Mouse (Mus musculus) small intestine, adult 2 months (tissue): ENCODE measurements around the gene Slc6a13. TPM values are rescaled to one million over a fixed set of nuclear protein-coding genes. Genes with fewer than 3 reads are reported as not detected.

Source experiments
- H3K27ac ChIP-seq: fragments of 200-500 bp; 2 replicates; pipeline ENCODE4 v1.5.1; 2012; ENCODE audit warnings: low read depth, low read length, control low read depth, inconsistent platforms; ENCODE audit not compliant: insufficient read depth
- H3K27me3 ChIP-seq: fragments of 200-500 bp; 2 replicates; pipeline ENCODE4 v1.6.1; 2012; ENCODE audit warnings: mild to moderate bottlenecking, moderate library complexity, low read length, inconsistent platforms; ENCODE audit not compliant: control insufficient read depth, insufficient read depth
- H3K36me3 ChIP-seq: fragments of 200-500 bp; 2 replicates; pipeline ENCODE4 v1.6.1; 2012; ENCODE audit warnings: mild to moderate bottlenecking, low read length, control low read depth, inconsistent platforms; ENCODE audit not compliant: control insufficient read depth, insufficient read depth
- H3K4me1 ChIP-seq: fragments of 200-500 bp; 2 replicates; pipeline ENCODE4 v1.6.1; 2012; ENCODE audit warnings: low read length, inconsistent platforms, mixed read lengths; ENCODE audit not compliant: control insufficient read depth, insufficient read depth, insufficient read length
- H3K4me3 ChIP-seq: fragments of 200-500 bp; 2 replicates; pipeline ENCODE4 v1.5.1; 2012; ENCODE audit warnings: low read depth, mild to moderate bottlenecking, control low read depth, inconsistent platforms, low read length, moderate library complexity
- CTCF ChIP-seq: fragments of 200-500 bp; IDR thresholded peaks from 2 replicates; pipeline ENCODE4 v1.5.1; 2012; ENCODE audit warnings: low read depth, mild to moderate bottlenecking, control low read depth, inconsistent platforms, low read length, moderate library complexity, mixed read lengths; ENCODE audit not compliant: insufficient replicate concordance, insufficient read length; ENCODE audit errors: extremely low read depth
- POLR2A ChIP-seq: fragments of 200-500 bp; IDR thresholded peaks from 2 replicates; pipeline ENCODE4 v1.6.1; 2012; ENCODE audit warnings: low read depth, mild to moderate bottlenecking, control low read depth, inconsistent platforms, low read length, moderate library complexity
- WGBS: fragments of 180-500 bp; shearing (Covaris S2); methylation state at CpG from one replicate; pipeline ENCODE4 v1.1.7; 2018; 5-methylcytosine and 5-hydroxymethylcytosine counted together
- polyA plus RNA-seq: library from polyadenylated mRNA; depleted of rRNA; stranded (reverse); fragments of >200 nt; gene quantifications from 2 replicates; pipeline ENCODE4 v1.2.3, GENCODE M21; 2012

Slc6a13 gene
- polyA plus RNA-seq, 1 experiment: 0.20 TPM

- Histone ChIP-seq H3K36me3 (no peaks in the 10 kb centered on the region), H3K27ac (no peak overlapping the region), H3K4me1 (no peaks in the 10 kb centered on the region), H3K4me3 (no peak overlapping the region), H3K27me3 (no peaks in the 10 kb centered on the region)
- 60% methylated on average over 9 of the region's 9 CpGs for WGBS
- TF ChIP-seq CTCF (no peak), POLR2A (no peak)
These were observed 25.7 kb downstream of the Slc6a13 start for GRCm38 (mm10) chr6:121325740-121326139.

- no peaks in the 10 kb centered on the region for H3K27me3 ChIP-seq
- WGBS: 66% methylated on average over 10 of the region's 10 CpGs
- TF ChIP-seq POLR2A (no peak), CTCF (no peak)
These were observed 26.6 kb downstream of the Slc6a13 start for GRCm38 (mm10) chr6:121326486-121327069.

GRCm38 (mm10) chr6:121328417-121328884 lies 28.4 kb downstream of the Slc6a13 start:
- no peaks in the 10 kb centered on the region for H3K4me1 ChIP-seq
- no peak for TF ChIP-seq POLR2A
- TF ChIP-seq CTCF: no peak
- H3K27ac ChIP-seq: no peak overlapping the region
- H3K27me3 ChIP-seq: no peaks in the 10 kb centered on the region
- H3K4me3 ChIP-seq: no peak overlapping the region
- 71% methylated on average over 9 of the region's 9 CpGs for WGBS
- H3K36me3 ChIP-seq: no peaks in the 10 kb centered on the region

More at GRCm38 (mm10) chr6:121326486-121327069, 26.6 kb downstream of the Slc6a13 start:
- H3K4me3 ChIP-seq: no peak overlapping the region
- no peak overlapping the region for H3K27ac ChIP-seq
- no peaks in the 10 kb centered on the region for H3K36me3 ChIP-seq
- no peaks in the 10 kb centered on the region for H3K4me1 ChIP-seq

- H3K4me3 ChIP-seq: no peak overlapping the region
- H3K27me3 ChIP-seq: no peaks in the 10 kb centered on the region
- H3K36me3 ChIP-seq: no peaks in the 10 kb centered on the region
- no peak for TF ChIP-seq POLR2A
- TF ChIP-seq CTCF: no peak
- WGBS: 31% methylated on average over 10 of the region's 10 CpGs
- H3K27ac ChIP-seq: no peak overlapping the region
- no peaks in the 10 kb centered on the region for H3K4me1 ChIP-seq
These were observed 30.0 kb downstream of the Slc6a13 start for GRCm38 (mm10) chr6:121329848-121330508.

GRCm38 (mm10) chr6:121335841-121336240 lies 35.8 kb downstream of the Slc6a13 start:
- 61% methylated on average over 9 of the region's 9 CpGs for WGBS
- H3K27ac ChIP-seq: no peak overlapping the region
- H3K27me3 ChIP-seq: no peaks in the 10 kb centered on the region
- H3K4me1 ChIP-seq: no peaks in the 10 kb centered on the region
- H3K4me3 ChIP-seq: no peak overlapping the region
- H3K36me3 ChIP-seq: no peaks in the 10 kb centered on the region
- TF ChIP-seq POLR2A (no peak), CTCF (no peak)

GRCm38 (mm10) chr6:121336558-121336957 lies 36.5 kb downstream of the Slc6a13 start:
- TF ChIP-seq CTCF (no peak), POLR2A (no peak)
- Histone ChIP-seq H3K27me3 (no peaks in the 10 kb centered on the region), H3K4me1 (no peaks in the 10 kb centered on the region), H3K27ac (no peak overlapping the region), H3K4me3 (no peak overlapping the region), H3K36me3 (no peaks in the 10 kb centered on the region)
- 34% methylated on average over 8 of the region's 8 CpGs for WGBS

GRCm38 (mm10) chr6:121337229-121337628 lies 37.2 kb downstream of the Slc6a13 start:
- Histone ChIP-seq H3K36me3 (no peaks in the 10 kb centered on the region), H3K4me3 (no peak overlapping the region), H3K4me1 (no peaks in the 10 kb centered on the region), H3K27ac (no peak overlapping the region), H3K27me3 (no peaks in the 10 kb centered on the region)
- 89% methylated on average over 9 of the region's 9 CpGs for WGBS
- TF ChIP-seq CTCF: no peak
